In the genomic region with DNA sequence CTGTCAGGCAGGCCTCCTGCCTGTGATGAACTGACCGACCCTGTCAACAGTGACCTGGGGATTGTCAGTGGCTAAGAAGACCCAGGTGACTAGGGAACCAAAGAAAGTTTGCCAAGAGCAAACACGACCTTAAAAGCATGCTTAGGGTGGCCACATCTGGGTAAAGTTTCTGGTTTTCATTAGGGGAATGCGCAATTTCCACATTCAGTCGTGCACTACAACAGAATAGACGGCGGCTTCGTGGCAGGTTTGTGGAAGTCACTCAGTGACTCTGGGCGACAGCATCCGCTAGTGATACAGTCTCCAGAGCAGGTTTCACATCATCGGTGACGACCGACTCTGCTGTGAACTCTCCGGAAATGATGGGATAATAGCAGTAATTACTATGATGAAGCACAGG, we compare ENCODE assay signal across 26 mouse cellular contexts. TPM values are rescaled to one million over a fixed set of nuclear protein-coding genes. Genes with fewer than 3 reads are reported as not detected.
DNase-seq lines count a peak whose midpoint lies in the region; ATAC-seq lines count a peak whose summit lies in the region.
"Had no signal": no experiment of that assay in that cellular context is flagged by ENCODE, and none has a peak within 500 bp of the region (broad histone marks: within the 10 kb centered on the region; RNA-seq: fewer than 3 reads in every experiment).

No protein-coding gene starts in this region.

- no peak overlapping the region for H3K4me3 ChIP-seq in limb, embryonic 11.5 days (ENCODE audit: low read depth, low read length)
- no peak overlapping the region for H3K4me3 ChIP-seq in limb, embryonic 13.5 days
- H3K4me3 ChIP-seq in intestine, embryonic 16.5 days (ENCODE audit: low read length), result no peak overlapping the region
- H3K4me3 ChIP-seq: embryonic facial prominence, embryonic 12.5 days; forebrain, embryonic 13.5 days; forebrain, embryonic 15.5 days had no signal

- no peak overlapping the region; the same call in 1 of the 2 replicates for H3K27ac ChIP-seq in limb, embryonic 11.5 days (replicated peaks; ENCODE audit: low read depth, low read length)
- no peak overlapping the region; the same call in 1 of the 2 replicates for H3K27ac ChIP-seq in limb, embryonic 13.5 days
- no peak overlapping the region for H3K27ac ChIP-seq in intestine, embryonic 16.5 days (ENCODE audit: low read length)
- H3K27ac ChIP-seq: embryonic facial prominence, embryonic 12.5 days; forebrain, embryonic 13.5 days; forebrain, embryonic 15.5 days had no signal

- peak; percentile 40; the same call in 1 of the 2 replicates for ATAC-seq in limb, embryonic 11.5 days (ENCODE audit: insufficient number of reproducible peaks, low FRiP score, low TSS enrichment, low read depth)
- ATAC-seq in limb, embryonic 13.5 days (ENCODE audit: low FRiP score, low read depth), result no peak
- ATAC-seq in intestine, embryonic 16.5 days, result no peak
- ATAC-seq: activated CD4-positive, CD25-positive, alpha-beta regulatory T cell, adult 4 months; CD4-positive, CD25-positive, alpha-beta regulatory T cell, adult 4 months; forebrain, embryonic 13.5 days; forebrain, embryonic 15.5 days; forebrain, postnatal 0 days; Patski had no signal

- no peak overlapping the region for H3K4me2 ChIP-seq in limb, embryonic 11.5 days (ENCODE audit: low read depth, severe bottlenecking)
- peak overlapping the region; percentile 14; the same call in 1 of the 2 replicates for H3K4me2 ChIP-seq in limb, embryonic 13.5 days (replicated peaks)
- H3K4me2 ChIP-seq in intestine, embryonic 16.5 days (ENCODE audit: low read depth, low read length), result no peak overlapping the region
- H3K4me2 ChIP-seq: embryonic facial prominence, embryonic 12.5 days; forebrain, embryonic 13.5 days; forebrain, embryonic 15.5 days had no signal

- peaks cover 29% of the 10 kb centered on the region for H3K4me1 ChIP-seq in limb, embryonic 11.5 days (ENCODE audit: control insufficient read depth, insufficient read depth, low read length)
- H3K4me1 ChIP-seq in limb, embryonic 13.5 days, result peaks cover 41% of the 10 kb centered on the region
- H3K4me1 ChIP-seq in intestine, embryonic 16.5 days (ENCODE audit: control insufficient read depth, insufficient read depth, low read length), result 0 out of 2 replicates have a peak, but pooled peaks cover 2% of the 10 kb centered on the region

- H3K9ac ChIP-seq in limb, embryonic 11.5 days (ENCODE audit: low read length), result no peak overlapping the region
- no peak overlapping the region for H3K9ac ChIP-seq in limb, embryonic 13.5 days
- H3K9ac ChIP-seq in intestine, embryonic 16.5 days (ENCODE audit: low read depth, low read length), result no peak overlapping the region
- H3K9ac ChIP-seq: embryonic facial prominence, embryonic 12.5 days; forebrain, embryonic 13.5 days; forebrain, embryonic 15.5 days; forebrain, postnatal 0 days had no signal

- 18% methylated on average over 13 of the region's 13 CpGs for WGBS in limb, embryonic 11.5 days
- 20% methylated on average over 13 of the region's 13 CpGs for WGBS in limb, embryonic 13.5 days
- WGBS in intestine, embryonic 16.5 days, result 61% methylated on average over 13 of the region's 13 CpGs

- H3K36me3 ChIP-seq in limb, embryonic 11.5 days (ENCODE audit: control insufficient read depth, insufficient read depth, low read length), result no peaks in the 10 kb centered on the region
- H3K36me3 ChIP-seq in limb, embryonic 13.5 days, result no peaks in the 10 kb centered on the region
- no peaks in the 10 kb centered on the region for H3K36me3 ChIP-seq in intestine, embryonic 16.5 days (ENCODE audit: control insufficient read depth, insufficient read depth, low read length)
- H3K36me3 ChIP-seq: embryonic facial prominence, embryonic 12.5 days; forebrain, embryonic 15.5 days; G1E had no signal

- no peaks in the 10 kb centered on the region for H3K9me3 ChIP-seq in limb, embryonic 11.5 days (ENCODE audit: control insufficient read depth, low read length)
- H3K9me3 ChIP-seq in limb, embryonic 13.5 days, result no peaks in the 10 kb centered on the region
- no peaks in the 10 kb centered on the region for H3K9me3 ChIP-seq in intestine, embryonic 16.5 days (ENCODE audit: control insufficient read depth, low read length)
- H3K9me3 ChIP-seq: embryonic facial prominence, embryonic 12.5 days; forebrain, embryonic 13.5 days; forebrain, embryonic 15.5 days; G1E had no signal

- no peaks in the 10 kb centered on the region for H3K27me3 ChIP-seq in limb, embryonic 11.5 days (ENCODE audit: control insufficient read depth, insufficient read depth, low read length)
- H3K27me3 ChIP-seq in limb, embryonic 13.5 days, result peaks cover 5% of the 10 kb centered on the region; the same call in 1 of the 2 replicates
- H3K27me3 ChIP-seq in intestine, embryonic 16.5 days (replicated peaks; ENCODE audit: control insufficient read depth, insufficient read depth, low read length), result 0 out of 2 replicates have a peak, but pooled peaks cover 3% of the 10 kb centered on the region
- H3K27me3 ChIP-seq: CH12.LX; embryonic facial prominence, embryonic 12.5 days; forebrain, embryonic 13.5 days; forebrain, embryonic 15.5 days; Patski had no signal

- DNase-seq in embryo, embryonic 10.5 days (ENCODE audit: low spot score), result peak; percentile 46
- DNase-seq in embryo, embryonic 11 days, result no peak
- DNase-seq in forelimb bud, embryonic 11.5 days (ENCODE audit: low read depth, low spot score), result peak; percentile 57
- DNase-seq in limb, embryonic 11.5 days (ENCODE audit: low spot score), result peak; percentile 56
- DNase-seq in frontal cortex, postnatal 25 days (ENCODE audit: low spot score in 2 of 2), result no peak
- DNase-seq in heart, postnatal 25 days (ENCODE audit: low spot score), result no peak
- DNase-seq: adrenal gland, adult 8-10 months; adrenal gland, postnatal 14 days; adrenal gland, postnatal 36 days; B cell, adult 2 months; cerebellum, adult 11-12 months; cerebellum, adult 2 months; cerebellum, adult 9-10 months; cerebellum, postnatal 10 days; cerebellum, postnatal 25 days; forebrain, postnatal 0 days had no signal

- intact Hi-C loops in heart, postnatal 25 days (cut with DNase I), result no loop called here

RNA-seq across cellular contexts. Expression of gene Med13l, which starts 34.0 kb away (rescaled TPM):
- polyA plus RNA-seq in limb, embryonic 11.5 days (2014; fragmentation: Nextera tagmentation; extraction: Ambion mirVana), result 15.1 and 16.5 TPM in 2 replicates
- 18.6 and 19.1 TPM in 2 replicates for polyA plus RNA-seq in limb, embryonic 13.5 days (2015; fragmentation: Nextera tagmentation; extraction: Ambion mirVana)
- total RNA-seq in heart, postnatal 25 days (2021), result 10 to 100 TPM; 29.9 to 30.8 TPM
- 6.4 and 6.6 TPM in 2 replicates for polyA plus RNA-seq in intestine, embryonic 16.5 days (2015; fragmentation: Nextera tagmentation; extraction: Ambion mirVana)

Comparison
In these comparisons a context has a peak if more than half of its experiments do, and no peak if none do; other contexts are left out.
1. DNase-seq: peak in embryo, embryonic 10.5 days (single experiment), forelimb bud, embryonic 11.5 days (single experiment) and limb, embryonic 11.5 days (single experiment); none in embryo, embryonic 11 days (single experiment), frontal cortex, postnatal 25 days (0 of 2) and heart, postnatal 25 days (single experiment).